Mouse (Mus musculus) liver, adult (tissue): Measurements from ENCODE around the gene Gabrb1.
A peak's percentile ranks its signal among the peaks of the same experiment; 100 is the strongest.

Experiments used
- GATA4 ChIP-seq: IDR thresholded peaks from 2 replicates; pipeline ENCODE4 v1.6.1; 2014; ENCODE audit warnings: mild to moderate bottlenecking, low read length; ENCODE audit not compliant: insufficient replicate concordance

Gabrb1 gene

DNA sequence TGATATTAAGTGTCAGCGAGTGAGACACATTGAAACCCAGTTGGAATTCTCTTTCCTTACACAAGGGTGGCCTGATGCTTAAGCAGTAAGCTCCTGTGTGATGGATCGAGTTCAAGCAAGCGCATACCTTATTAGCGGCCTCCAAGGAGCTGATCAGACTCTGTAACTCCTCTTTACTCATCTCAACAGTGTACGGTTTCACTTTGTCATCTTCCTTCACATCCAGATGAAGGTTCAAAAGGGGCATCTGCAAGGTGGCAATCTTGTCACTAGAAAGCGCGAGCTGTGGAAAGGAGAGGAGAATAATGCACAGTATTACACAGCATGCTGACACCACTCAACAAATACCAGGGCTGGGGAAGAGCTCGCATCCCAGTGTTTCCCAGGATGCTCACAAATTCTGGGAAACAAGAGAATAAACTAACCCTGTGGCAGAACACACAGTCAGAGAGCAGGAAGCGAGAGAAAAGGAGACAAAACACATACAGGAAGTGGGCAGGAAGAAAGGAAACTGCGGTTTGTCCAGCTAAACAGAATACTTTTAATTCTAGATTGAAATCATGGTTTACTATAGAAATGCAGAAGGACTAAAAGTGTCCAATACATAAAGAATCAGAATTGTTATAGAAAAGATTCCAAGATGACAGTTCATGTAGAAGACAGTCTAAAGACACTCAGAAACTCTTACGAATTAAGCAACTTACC lies 503.0 kb downstream of the Gabrb1 start:
- no peak for TF ChIP-seq GATA4

DNA sequence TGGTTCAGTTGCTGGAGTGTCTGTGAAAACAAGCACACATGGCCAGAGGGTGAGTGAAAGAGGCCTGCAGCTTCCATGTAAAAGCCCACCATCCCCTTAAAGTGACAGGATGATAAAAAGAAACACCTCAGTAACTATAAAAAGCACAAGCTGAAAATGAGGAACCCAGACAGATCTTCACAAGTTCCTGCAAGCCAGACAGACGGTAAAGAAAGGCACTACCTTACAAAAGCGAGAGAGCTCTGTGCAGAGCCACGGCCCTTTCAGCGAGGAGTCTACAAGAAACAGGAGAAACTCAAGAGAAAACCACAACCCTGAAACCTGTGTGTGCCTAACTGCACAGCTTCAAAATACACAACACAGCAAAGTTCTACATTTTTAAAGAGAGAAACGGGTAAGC lies 504.9 kb downstream of the Gabrb1 start:
- TF ChIP-seq GATA4: no peak

DNA sequence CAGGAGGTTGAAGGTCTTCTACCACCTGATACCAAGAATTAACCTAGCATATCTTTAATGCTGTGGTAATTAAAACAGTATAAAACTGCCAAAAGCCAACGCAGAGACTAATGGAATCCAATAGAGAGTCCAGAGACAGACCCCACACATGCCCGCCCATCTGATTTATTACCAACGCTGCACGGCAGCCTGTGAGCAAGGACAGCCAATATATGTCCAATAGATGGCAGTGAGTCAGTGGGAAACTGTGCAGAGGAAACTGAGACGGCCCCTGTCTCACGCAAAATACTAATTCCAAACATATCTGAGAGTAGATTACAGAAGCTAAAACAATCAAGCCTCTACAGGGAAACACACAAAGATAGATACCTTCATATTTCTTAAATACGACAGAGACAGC lies 506.5 kb downstream of the Gabrb1 start:
- no peak for TF ChIP-seq GATA4

DNA sequence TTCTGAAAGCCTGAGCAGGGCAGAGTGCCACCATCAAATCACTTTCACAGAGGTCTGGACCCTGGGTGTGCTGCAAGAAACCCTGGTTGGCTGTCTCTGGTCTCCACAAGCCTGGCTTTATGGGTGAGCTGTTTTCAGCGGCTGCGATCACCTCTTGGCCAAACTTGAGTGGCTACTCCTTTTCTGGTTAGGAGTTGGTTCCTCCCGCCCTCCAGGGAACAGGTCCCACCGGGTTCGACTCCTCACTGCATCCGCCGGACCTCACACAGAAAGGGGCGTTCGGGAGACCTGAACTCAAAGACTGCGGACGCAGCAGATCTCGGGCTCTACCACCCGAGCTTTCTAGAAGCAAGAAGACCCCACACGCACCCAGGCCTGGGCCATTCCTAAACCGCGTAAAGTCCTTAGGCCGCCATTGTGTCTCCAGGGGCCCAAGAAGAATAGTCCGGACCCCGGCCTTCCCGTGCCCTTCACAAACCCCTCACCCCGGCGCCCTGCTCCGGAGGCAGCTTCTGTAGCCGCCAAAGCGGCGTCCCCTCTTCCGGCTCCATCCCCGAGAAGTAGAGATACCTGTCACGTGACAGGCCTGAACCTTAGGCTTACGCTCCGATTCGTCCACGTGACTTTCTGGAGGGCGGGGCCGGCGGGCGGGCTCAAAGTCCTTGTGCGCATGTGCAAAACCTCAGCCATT lies 509.8 kb downstream of the Gabrb1 start, which contains the start of gene Commd8:
Gene Commd8, minus strand, starts transcription at position 596 of the 691 bp plus-strand sequence.
- TF ChIP-seq GATA4: peak; percentile 40; the same call in 1 of the 2 replicates

DNA sequence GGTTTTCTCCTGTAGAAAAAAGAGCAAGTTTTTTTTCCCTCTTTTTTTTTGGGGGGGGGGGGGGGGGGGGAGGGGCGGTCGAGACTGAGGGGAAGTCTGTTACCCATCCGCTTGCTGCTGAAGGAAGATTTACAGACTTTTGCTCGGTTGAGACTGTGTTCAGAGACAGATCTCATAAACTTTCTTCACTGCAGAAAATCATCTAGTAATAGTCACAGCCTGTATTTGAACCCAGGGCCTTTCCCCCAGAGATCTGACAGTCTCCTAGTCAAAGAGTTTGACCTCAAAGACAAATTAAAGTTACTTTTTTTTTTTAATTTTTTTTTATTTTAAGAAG lies 510.3 kb downstream of the Gabrb1 start:
- no peak for TF ChIP-seq GATA4

DNA sequence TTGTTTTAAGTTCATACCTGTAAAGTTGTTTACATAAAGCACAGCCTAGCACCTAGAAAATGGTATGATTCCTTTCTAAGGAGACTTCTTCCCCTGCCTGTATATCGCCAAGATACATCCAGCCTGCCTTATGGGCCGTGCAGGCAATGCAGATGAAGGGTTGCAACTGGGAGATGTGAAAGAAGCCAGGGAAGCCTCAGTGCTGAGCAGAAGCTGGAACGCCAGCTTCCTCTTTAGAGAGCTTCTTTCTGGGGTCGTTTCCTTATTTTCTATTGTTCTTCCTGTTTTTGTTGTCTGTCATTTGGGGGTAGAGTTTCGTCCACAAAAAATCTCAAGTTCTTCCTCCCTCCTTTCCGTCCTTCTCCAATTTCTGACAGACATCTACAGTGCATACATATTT lies 512.2 kb downstream of the Gabrb1 start:
- no peak for TF ChIP-seq GATA4

DNA sequence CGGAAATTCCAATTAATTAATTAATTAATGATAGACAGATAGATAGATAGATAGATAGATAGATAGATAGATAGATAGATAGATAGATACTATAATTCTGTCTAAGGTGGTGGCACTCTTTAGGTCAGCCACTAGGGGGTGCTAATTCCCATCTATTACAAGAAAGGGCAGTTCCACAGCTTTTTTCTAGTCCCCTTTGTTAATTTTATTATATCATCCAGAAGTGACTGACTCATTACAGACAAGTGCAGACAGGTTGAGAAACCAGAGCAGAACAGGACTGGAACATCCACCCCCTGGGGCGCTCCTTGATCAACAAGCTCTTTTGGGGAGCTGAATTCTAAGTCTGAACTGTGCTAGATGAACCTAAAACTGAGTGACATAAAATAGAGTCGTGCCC lies 514.8 kb downstream of the Gabrb1 start:
- TF ChIP-seq GATA4: no peak

DNA sequence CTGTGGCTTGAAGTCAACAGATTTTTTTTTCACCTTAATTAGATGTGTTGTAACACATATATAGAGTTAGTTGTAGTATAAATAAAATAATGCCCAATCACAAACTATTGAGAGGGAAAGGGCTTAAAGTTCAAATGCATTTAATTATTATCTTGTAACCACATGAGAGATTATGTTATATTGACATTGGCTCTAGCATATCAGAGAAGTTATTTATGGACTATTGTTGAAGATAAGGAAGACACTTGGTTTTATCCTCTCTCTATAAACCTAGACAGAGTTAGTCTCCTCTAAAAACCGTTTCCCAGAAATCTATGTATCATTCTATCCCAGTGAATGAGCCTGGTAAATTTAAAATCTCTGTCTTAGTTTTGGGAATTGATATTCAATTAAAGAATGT lies 515.6 kb downstream of the Gabrb1 start:
- no peak for TF ChIP-seq GATA4

DNA sequence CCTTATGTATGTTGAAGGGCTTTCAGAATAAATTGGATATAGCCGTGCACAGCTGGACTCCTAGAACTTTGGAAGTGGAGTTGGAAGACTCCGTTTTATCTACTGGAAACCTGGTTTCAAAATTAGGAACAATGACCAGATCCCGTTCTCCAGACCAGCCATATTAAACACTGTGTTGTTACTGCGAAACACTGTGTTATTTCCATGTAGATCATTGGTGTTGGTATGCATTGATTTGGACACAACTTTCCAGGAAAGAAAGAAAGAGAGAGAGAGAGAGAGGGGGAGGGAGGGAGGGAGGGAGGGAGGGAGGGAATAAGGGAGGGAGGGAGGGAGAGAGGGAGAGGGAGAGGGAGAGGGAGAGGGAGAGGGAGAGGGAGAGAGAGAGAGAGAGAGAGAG lies 517.1 kb downstream of the Gabrb1 start:
- no peak for TF ChIP-seq GATA4

DNA sequence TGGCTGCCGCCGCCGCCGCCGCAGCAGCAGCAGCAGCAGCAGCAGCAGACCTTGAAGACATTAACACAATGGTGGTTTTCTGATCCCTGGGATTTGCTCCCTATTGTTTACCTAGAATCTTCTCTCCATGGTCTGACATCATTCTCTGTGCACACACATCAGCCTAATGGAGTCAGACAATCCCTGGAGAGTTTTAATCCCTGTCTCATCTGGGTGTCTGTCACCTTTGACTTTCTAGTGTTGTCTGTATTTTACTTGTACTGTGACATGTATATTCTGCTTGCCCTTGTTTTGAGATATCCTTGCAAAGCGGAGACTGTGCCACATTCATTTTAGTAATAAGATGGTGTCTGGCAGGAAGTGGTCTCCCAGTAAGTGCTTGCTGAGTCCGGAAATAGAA lies 517.6 kb downstream of the Gabrb1 start:
- no peak for TF ChIP-seq GATA4

DNA sequence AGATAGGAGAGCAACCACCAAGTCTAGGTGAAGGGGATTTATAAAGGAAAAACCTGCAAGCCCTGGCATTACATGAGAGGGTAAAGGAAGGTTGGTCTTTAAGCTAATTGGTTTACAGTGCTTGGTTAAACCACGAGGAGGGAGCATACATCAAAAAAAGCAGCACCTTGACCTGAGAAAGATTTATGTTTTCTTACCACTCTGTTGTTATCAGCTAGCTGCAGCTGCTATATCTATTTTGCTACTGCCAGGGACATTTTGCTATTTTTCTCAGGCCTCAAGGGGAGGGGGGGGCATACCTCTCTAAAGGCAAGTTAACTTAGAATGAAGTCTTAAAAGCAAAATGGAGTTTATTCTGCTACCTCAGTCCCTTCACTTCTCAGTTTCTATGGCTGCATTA lies 523.3 kb downstream of the Gabrb1 start:
- no peak for TF ChIP-seq GATA4

DNA sequence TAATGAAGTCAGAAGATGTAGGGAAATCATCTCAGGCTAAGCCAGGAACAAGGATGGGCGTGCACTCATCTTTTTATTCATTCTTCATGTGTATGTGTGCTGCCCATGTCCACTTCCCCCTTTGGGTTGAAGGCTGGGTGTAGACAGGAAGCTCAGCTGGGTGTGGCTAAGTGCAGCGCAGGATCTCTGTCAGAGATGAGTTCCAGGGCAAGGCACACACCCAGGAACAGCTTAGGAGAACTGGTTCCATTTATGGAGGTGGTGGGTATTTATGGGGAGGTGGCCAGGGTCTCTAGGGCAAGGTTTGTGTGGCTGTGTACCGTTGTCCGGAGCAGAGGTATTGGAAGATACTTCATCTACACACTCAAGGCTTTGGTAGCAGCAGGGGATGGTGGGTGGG lies 524.9 kb downstream of the Gabrb1 start:
- TF ChIP-seq GATA4: no peak

DNA sequence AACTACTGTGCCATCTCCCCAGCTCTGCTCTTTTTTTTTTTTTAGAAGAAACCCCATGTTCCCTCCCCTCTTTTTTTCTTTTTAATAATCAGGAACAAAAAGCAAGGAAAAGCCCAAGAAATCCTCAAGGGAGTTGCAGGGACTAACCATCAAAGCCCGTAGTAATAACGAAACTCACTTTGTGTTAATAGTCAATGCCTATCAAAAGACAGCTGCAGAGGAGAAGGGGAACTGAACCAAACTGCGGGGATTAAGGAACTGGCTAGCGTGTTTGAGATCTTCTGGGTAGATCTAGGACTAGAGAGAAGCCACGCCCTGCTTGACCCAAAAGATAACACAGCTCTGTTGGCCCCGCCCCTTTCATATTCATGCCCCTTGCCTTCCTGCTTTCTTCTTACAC lies 526.0 kb downstream of the Gabrb1 start:
- no peak for TF ChIP-seq GATA4

DNA sequence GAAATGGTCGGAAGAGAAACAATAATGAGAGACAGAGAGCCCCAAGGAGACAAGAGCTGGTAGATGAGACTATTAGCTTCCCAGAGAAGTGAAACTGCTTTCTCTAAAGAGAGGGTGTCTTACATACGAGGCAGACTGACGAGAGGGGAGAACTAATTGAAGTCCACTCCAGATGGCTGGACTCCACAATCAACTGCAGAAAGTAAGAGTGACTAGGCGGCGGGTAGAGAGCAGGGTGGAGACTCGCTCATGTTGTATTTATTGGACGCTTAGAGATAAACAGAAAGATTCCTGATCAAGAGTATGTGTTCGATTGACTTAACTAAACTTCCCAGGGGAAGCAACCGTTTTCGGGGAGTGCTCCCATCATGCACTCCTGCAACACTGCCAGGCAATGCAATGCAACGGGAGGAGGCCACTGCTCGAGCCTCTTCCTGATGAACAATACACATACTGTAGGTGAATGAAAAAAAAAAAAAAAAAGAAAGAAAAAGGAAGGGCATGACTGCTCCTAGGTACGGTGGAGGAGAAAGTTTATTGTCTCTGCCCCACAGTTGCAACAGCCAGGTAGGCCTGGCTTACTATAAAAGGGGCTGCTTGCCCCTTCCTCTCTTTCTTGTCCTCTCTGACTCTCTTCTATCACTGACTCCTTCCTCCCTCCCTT lies 526.7 kb downstream of the Gabrb1 start:
- TF ChIP-seq GATA4: no peak

DNA sequence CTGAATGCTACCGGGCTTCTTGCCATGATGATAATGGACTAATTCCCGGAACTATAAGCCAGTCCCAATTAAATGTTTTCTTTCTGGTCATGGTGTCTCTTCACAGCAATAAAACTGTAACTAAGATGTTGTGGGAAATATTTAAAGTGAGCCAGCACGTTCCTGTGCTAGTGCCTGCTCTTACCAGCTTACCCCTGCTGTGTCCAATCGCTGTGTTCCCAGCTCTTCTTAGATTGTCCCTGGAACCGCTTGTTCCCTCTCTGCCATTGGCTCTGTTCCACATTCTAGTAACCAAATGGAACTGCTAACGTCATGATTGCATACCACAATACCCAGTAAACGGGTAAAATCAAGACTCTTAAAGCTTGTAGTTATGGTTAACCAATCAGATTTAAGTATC lies 533.2 kb downstream of the Gabrb1 start:
- TF ChIP-seq GATA4: no peak

DNA sequence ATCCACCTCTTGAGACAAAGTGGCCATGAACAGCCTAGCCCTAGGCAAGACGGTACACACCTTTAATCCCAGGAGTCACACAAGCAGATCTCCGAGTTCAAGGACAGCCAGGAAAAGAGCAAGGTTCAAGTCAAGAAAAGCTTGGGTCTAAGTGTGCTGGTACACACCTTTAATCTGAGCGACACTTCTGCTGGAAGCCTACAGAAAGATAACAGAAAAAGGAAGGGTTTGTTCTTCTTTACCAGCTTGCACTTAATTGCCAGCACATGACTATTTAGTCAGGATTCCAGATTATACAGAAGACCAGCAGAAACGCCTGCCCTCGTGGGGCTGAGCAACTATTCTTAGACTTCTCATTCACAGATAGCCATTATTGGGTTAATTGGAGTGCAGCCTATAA lies 534.0 kb downstream of the Gabrb1 start:
- TF ChIP-seq GATA4: no peak
